Mouse (Mus musculus) lung, postnatal 0 days (tissue): ENCODE measurements around the gene 1700008O03Rik.

Experiments used
- CTCF ChIP-seq: IDR thresholded peaks from 2 replicates; pipeline ENCODE4 v1.5.1; 2016; ENCODE audit warnings: antibody characterized with exemption, mild to moderate bottlenecking
- EP300 ChIP-seq: IDR thresholded peaks from 2 replicates; pipeline ENCODE4 v1.6.1; 2016; ENCODE audit warnings: antibody characterized with exemption, mild to moderate bottlenecking, control low read depth

- no peak for TF ChIP-seq CTCF
- TF ChIP-seq EP300, result no peak
Observed at GRCm38 (mm10) chr7:44428968-44429521, 43.4 kb upstream of the 1700008O03Rik start, which contains the start of gene Lrrc4b.
